Mouse (Mus musculus): Measurements from ENCODE around the gene Eif2b5. TPM values are rescaled to one million over a fixed set of nuclear protein-coding genes. Genes with fewer than 3 reads are reported as not detected.
A peak's percentile ranks its signal among the peaks of the same experiment; 100 is the strongest.
"Not testable (repeated sequence)": the region's sequence is repeated elsewhere in the genome, so short reads cannot be mapped to it uniquely, and the experiment has no call there.

Eif2b5 gene
- polyA plus RNA-seq, 1 experiment from 2014 or later: 93.7 TPM

DNA sequence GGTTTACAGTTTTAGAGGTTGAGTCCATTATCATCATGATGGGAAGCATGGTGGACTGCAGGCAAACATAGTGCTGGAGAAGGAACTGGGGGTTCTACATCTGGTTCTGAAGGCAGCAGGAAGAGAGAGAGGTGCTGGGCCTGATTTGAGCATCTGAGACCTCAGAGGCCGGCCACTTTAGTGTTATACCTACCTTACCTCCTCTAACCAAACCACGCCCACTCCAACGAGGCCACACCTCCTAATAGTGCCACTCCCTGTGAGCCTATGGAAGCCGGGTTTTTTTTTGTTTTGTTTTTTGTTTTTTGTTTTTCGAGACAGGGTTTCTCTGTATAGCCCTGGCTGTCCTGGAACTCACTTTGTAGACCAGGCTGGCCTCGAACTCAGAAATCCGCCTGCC is 14.9 kb upstream of the Eif2b5 start:
- H3K27me3 ChIP-seq (replicated peaks; ENCODE audit: control insufficient read depth, insufficient read depth, low read length); H3K4me2 ChIP-seq (ENCODE audit: low read depth, low read length); H3K27ac ChIP-seq (ENCODE audit: low read length); H3K4me3 ChIP-seq (ENCODE audit: low read length); H3K36me3 ChIP-seq (ENCODE audit: control insufficient read depth, insufficient read depth, low read length); H3K9me3 ChIP-seq (ENCODE audit: control insufficient read depth, low read length); H3K4me1 ChIP-seq (ENCODE audit: control insufficient read depth, insufficient read depth, low read length); ATAC-seq; H3K9ac ChIP-seq (ENCODE audit: low read depth, low read length): not testable (repeated sequence)
- WGBS: 88% methylated on average over 6 of the region's 7 CpGs

DNA sequence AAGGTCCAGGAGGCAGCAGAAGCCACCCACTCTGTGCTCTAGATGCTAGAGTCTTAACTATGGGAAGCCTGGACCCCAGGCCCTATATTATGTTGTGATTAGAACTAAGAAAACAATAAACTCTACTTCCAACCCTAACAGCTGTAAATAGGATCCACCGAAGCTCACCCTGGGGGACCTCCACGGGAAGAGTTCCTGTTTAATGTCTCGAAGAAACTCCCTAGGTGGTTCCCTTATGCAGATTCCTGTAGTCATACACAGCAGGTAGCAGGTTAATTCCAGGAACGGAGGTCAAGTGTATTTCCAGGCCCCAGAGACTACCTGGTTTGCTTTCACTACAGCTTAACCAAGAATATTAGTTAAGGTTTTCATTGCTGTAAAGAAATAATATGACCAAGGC is 13.6 kb upstream of the Eif2b5 start:
- no peak for ATAC-seq
- Histone ChIP-seq H3K4me3 (ENCODE audit: low read length) (no peak overlapping the region), H3K27me3 (replicated peaks; ENCODE audit: control insufficient read depth, insufficient read depth, low read length) (no peaks in the 10 kb centered on the region), H3K4me2 (ENCODE audit: low read depth, low read length) (no peak overlapping the region), H3K36me3 (ENCODE audit: control insufficient read depth, insufficient read depth, low read length) (no peaks in the 10 kb centered on the region), H3K9ac (ENCODE audit: low read depth, low read length) (no peak overlapping the region), H3K4me1 (ENCODE audit: control insufficient read depth, insufficient read depth, low read length) (no peaks in the 10 kb centered on the region), H3K27ac (ENCODE audit: low read length) (no peak overlapping the region), H3K9me3 (ENCODE audit: control insufficient read depth, low read length) (no peaks in the 10 kb centered on the region)
- WGBS: 48% methylated on average over 4 of the region's 4 CpGs

DNA sequence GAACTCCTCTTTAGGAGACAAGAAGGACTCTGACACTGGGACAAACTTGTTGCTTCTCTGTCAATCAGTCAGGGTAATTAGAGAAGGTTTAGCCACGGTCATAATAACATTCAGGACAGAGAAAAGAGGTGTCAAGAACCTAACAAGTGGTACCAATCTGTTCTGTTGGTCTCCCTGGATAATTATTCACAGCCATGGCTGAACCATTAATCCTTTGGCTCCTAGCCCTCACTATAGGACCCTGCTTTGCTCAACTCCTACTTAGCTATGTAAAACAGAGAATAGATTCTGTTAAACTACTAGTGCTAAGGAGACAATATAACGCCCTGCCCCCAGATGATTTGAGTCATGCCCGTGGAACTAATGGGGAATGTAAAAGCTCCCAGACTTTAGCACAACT is 12.6 kb upstream of the Eif2b5 start:
- Histone ChIP-seq H3K36me3 (ENCODE audit: control insufficient read depth, insufficient read depth, low read length) (no peaks in the 10 kb centered on the region), H3K4me1 (ENCODE audit: control insufficient read depth, insufficient read depth, low read length) (no peaks in the 10 kb centered on the region), H3K27ac (ENCODE audit: low read length) (no peak overlapping the region), H3K9me3 (ENCODE audit: control insufficient read depth, low read length) (no peaks in the 10 kb centered on the region), H3K4me3 (ENCODE audit: low read length) (no peak overlapping the region), H3K27me3 (replicated peaks; ENCODE audit: control insufficient read depth, insufficient read depth, low read length) (no peaks in the 10 kb centered on the region), H3K9ac (ENCODE audit: low read depth, low read length) (no peak overlapping the region), H3K4me2 (ENCODE audit: low read depth, low read length) (no peak overlapping the region)
- no peak for ATAC-seq
- 72% methylated on average over 3 of the region's 3 CpGs for WGBS

DNA sequence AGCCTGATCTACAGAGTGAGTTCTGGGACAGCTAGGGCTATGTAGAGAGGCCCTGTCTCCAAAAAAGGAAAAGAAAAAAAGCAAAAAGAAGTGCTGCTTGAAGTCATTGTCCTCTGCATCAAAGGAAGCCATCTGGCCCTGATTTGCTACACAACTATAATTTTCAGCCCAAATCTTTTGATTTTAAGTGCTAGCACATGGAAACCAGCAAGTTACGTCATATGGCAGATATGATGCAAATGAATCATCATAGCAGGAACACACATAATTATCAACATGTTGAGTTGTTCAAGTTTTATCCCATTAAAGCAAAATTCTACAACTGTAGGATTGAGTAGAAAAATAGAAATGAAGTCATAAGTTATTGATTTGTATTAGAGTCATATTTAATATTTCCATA is 10.5 kb upstream of the Eif2b5 start:
- Histone ChIP-seq H3K4me2 (ENCODE audit: low read depth, low read length) (no peak overlapping the region), H3K27ac (ENCODE audit: low read length) (no peak overlapping the region), H3K4me3 (ENCODE audit: low read length) (no peak overlapping the region), H3K4me1 (ENCODE audit: control insufficient read depth, insufficient read depth, low read length) (no peaks in the 10 kb centered on the region), H3K9ac (ENCODE audit: low read depth, low read length) (no peak overlapping the region), H3K9me3 (ENCODE audit: control insufficient read depth, low read length) (no peaks in the 10 kb centered on the region), H3K36me3 (ENCODE audit: control insufficient read depth, insufficient read depth, low read length) (no peaks in the 10 kb centered on the region), H3K27me3 (replicated peaks; ENCODE audit: control insufficient read depth, insufficient read depth, low read length) (no peaks in the 10 kb centered on the region)
- ATAC-seq: no peak
- 79% methylated on average over 1 of the region's 1 CpGs for WGBS

GRCm38 (mm10) chr16:20488751-20489150 is 9.9 kb upstream of the Eif2b5 start:
- not testable (repeated sequence) for H3K9me3 ChIP-seq (ENCODE audit: control insufficient read depth, low read length); H3K27me3 ChIP-seq (replicated peaks; ENCODE audit: control insufficient read depth, insufficient read depth, low read length); H3K27ac ChIP-seq (ENCODE audit: low read length); ATAC-seq; H3K9ac ChIP-seq (ENCODE audit: low read depth, low read length); H3K4me2 ChIP-seq (ENCODE audit: low read depth, low read length); H3K36me3 ChIP-seq (ENCODE audit: control insufficient read depth, insufficient read depth, low read length); H3K4me3 ChIP-seq (ENCODE audit: low read length); H3K4me1 ChIP-seq (ENCODE audit: control insufficient read depth, insufficient read depth, low read length)
- 82% methylated on average over 9 of the region's 9 CpGs for WGBS

GRCm38 (mm10) chr16:20489233-20489632 is 9.4 kb upstream of the Eif2b5 start:
- Histone ChIP-seq H3K4me1 (ENCODE audit: control insufficient read depth, insufficient read depth, low read length) (no peaks in the 10 kb centered on the region), H3K4me3 (ENCODE audit: low read length) (no peak overlapping the region), H3K9ac (ENCODE audit: low read depth, low read length) (no peak overlapping the region), H3K27me3 (replicated peaks; ENCODE audit: control insufficient read depth, insufficient read depth, low read length) (no peaks in the 10 kb centered on the region), H3K36me3 (ENCODE audit: control insufficient read depth, insufficient read depth, low read length) (no peaks in the 10 kb centered on the region), H3K27ac (ENCODE audit: low read length) (no peak overlapping the region), H3K4me2 (ENCODE audit: low read depth, low read length) (no peak overlapping the region), H3K9me3 (ENCODE audit: control insufficient read depth, low read length) (no peaks in the 10 kb centered on the region)
- no peak for ATAC-seq
- 78% methylated on average over 2 of the region's 2 CpGs for WGBS

GRCm38 (mm10) chr16:20490581-20490980 is 8.0 kb upstream of the Eif2b5 start:
- peak; percentile 53; the same call in 1 of the 2 replicates for ATAC-seq
- Histone ChIP-seq H3K9ac (ENCODE audit: low read depth, low read length) (no peak overlapping the region), H3K27ac (ENCODE audit: low read length) (no peak overlapping the region), H3K4me1 (ENCODE audit: control insufficient read depth, insufficient read depth, low read length) (no peaks in the 10 kb centered on the region), H3K4me2 (ENCODE audit: low read depth, low read length) (no peak overlapping the region), H3K4me3 (ENCODE audit: low read length) (no peak overlapping the region), H3K9me3 (ENCODE audit: control insufficient read depth, low read length) (no peaks in the 10 kb centered on the region), H3K36me3 (ENCODE audit: control insufficient read depth, insufficient read depth, low read length) (no peaks in the 10 kb centered on the region), H3K27me3 (replicated peaks; ENCODE audit: control insufficient read depth, insufficient read depth, low read length) (no peaks in the 10 kb centered on the region)
- WGBS: 44% methylated on average over 2 of the region's 2 CpGs

DNA sequence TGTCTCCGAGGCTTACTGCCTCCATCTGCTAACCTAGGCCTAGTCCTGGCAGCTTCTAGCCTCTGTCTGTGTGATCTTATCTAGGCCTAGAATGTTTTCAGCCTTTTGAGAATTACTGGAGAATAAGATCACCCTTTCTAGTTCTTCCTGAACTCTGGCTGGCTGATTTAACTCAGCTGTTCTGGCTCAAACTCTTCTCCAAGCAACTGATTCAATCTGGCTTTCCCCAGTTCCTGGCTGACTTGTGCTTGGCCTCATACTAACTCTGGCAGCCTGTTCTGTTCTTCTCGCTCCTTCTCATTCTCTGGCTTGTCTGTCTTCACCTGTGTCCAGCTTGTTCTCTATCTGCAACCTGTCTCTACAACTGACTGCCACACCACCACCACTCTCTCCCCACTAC is 7.3 kb upstream of the Eif2b5 start:
- no peaks in the 10 kb centered on the region for H3K4me1 ChIP-seq (ENCODE audit: control insufficient read depth, insufficient read depth, low read length)
- ATAC-seq: no peak
- 73% methylated on average over 2 of the region's 2 CpGs for WGBS
- no peaks in the 10 kb centered on the region for H3K9me3 ChIP-seq (ENCODE audit: control insufficient read depth, low read length)
- no peak overlapping the region for H3K27ac ChIP-seq (ENCODE audit: low read length)
- H3K36me3 ChIP-seq (ENCODE audit: control insufficient read depth, insufficient read depth, low read length): no peaks in the 10 kb centered on the region
- no peaks in the 10 kb centered on the region for H3K27me3 ChIP-seq (replicated peaks; ENCODE audit: control insufficient read depth, insufficient read depth, low read length)
- no peak overlapping the region for H3K4me2 ChIP-seq (ENCODE audit: low read depth, low read length)
- H3K4me3 ChIP-seq (ENCODE audit: low read length): no peak overlapping the region
- H3K9ac ChIP-seq (ENCODE audit: low read depth, low read length): no peak overlapping the region

- H3K36me3 ChIP-seq (ENCODE audit: control insufficient read depth, insufficient read depth, low read length): no peaks in the 10 kb centered on the region
- no peaks in the 10 kb centered on the region for H3K9me3 ChIP-seq (ENCODE audit: control insufficient read depth, low read length)
- H3K27ac ChIP-seq (ENCODE audit: low read length): no peak overlapping the region
- no peak overlapping the region for H3K9ac ChIP-seq (ENCODE audit: low read depth, low read length)
- ATAC-seq: no peak
- H3K27me3 ChIP-seq (replicated peaks; ENCODE audit: control insufficient read depth, insufficient read depth, low read length): no peaks in the 10 kb centered on the region
- 73% methylated on average over 2 of the region's 2 CpGs for WGBS
- H3K4me1 ChIP-seq (ENCODE audit: control insufficient read depth, insufficient read depth, low read length): peaks cover 9% of the 10 kb centered on the region; the same call in 1 of the 2 replicates
- H3K4me2 ChIP-seq (ENCODE audit: low read depth, low read length): no peak overlapping the region
- no peak overlapping the region for H3K4me3 ChIP-seq (ENCODE audit: low read length)
Observed at GRCm38 (mm10) chr16:20493452-20493851, 5.2 kb upstream of the Eif2b5 start.
